Mouse (Mus musculus): Measurements from ENCODE around the gene Foxo6. TPM values are rescaled to one million over a fixed set of nuclear protein-coding genes. Genes with fewer than 3 reads are reported as not detected.

Foxo6 gene
- 0.61 and 1.0 TPM in 2 replicates for polyA plus RNA-seq (2011; ENCODE audit: insufficient read depth, insufficient read length, low read depth, missing spikeins)

- peaks cover 5% of the 10 kb centered on the region for H3K4me1 ChIP-seq (ENCODE audit: control insufficient read depth, insufficient read depth, low read length)
- no peaks in the 10 kb centered on the region for H3K36me3 ChIP-seq (ENCODE audit: control insufficient read depth, insufficient read depth, low read length, poor library complexity, severe bottlenecking)
- no peak within 1 kb of the TSS for H3K27ac ChIP-seq (ENCODE audit: insufficient read depth, low read length)
- TF ChIP-seq POLR2A (IDR thresholded peaks at IDR 0.05; ENCODE audit: insufficient read depth, low read length) = no peak
- TF ChIP-seq CTCF (IDR thresholded peaks at IDR 0.05; ENCODE audit: low read depth, low read length) = peak; percentile 66
- no peak for TF ChIP-seq EP300 (IDR thresholded peaks at IDR 0.05; ENCODE audit: insufficient read depth, low read depth, low read length)
- no peaks in the 10 kb centered on the region for H3K9me3 ChIP-seq (replicated peaks; ENCODE audit: control insufficient read depth, insufficient read depth, low read length, poor library complexity, severe bottlenecking)
- peak within 1 kb of the TSS; percentile 82 for H3K4me3 ChIP-seq (ENCODE audit: low read depth, low read length)
- peak within 1 kb of the TSS; percentile 86 for H3K9ac ChIP-seq (ENCODE audit: low read depth, poor library complexity, severe bottlenecking)
- peaks cover 11% of the 10 kb centered on the region; the same call in 1 of the 2 replicates for H3K27me3 ChIP-seq (ENCODE audit: control insufficient read depth, insufficient read depth, low read length, poor library complexity, severe bottlenecking)
Measured at GRCm38 (mm10) chr4:120287290-120288111, at the start of gene Foxo6. TSS of gene Foxo6 (minus strand) at chr4:120287349.

DNA sequence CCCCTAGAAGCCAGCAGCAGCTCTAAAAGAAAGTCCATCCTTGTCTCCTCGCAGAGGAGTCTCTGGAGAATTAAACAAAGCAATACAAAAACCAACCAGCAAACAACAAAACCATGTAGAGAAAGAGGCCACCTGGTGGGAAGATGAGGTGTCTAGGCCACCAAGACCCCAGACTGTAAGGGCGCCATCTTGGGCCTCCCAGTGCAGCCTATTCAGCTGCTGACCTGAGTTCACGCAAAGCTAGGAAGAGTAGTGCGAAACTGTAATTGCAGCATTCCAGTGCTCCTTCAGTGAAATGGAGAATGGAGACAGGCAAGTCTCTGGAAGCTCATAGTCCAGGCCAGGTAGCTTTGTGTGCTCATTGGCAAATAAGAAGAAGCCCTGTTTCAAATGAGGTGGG is 47.2 kb upstream of the Foxo6 start:
- Histone ChIP-seq H3K27me3 (ENCODE audit: control insufficient read depth, insufficient read depth, low read length, poor library complexity, severe bottlenecking) (no peaks in the 10 kb centered on the region), H3K27ac (ENCODE audit: insufficient read depth, low read length) (no peak overlapping the region), H3K36me3 (ENCODE audit: control insufficient read depth, insufficient read depth, low read length, poor library complexity, severe bottlenecking) (no peaks in the 10 kb centered on the region), H3K4me1 (ENCODE audit: control insufficient read depth, insufficient read depth, low read length) (no peaks in the 10 kb centered on the region), H3K9me3 (replicated peaks; ENCODE audit: control insufficient read depth, insufficient read depth, low read length, poor library complexity, severe bottlenecking) (no peaks in the 10 kb centered on the region), H3K4me3 (ENCODE audit: low read depth, low read length) (no peak overlapping the region), H3K9ac (ENCODE audit: low read depth, poor library complexity, severe bottlenecking) (no peak overlapping the region)
- TF ChIP-seq POLR2A (IDR thresholded peaks at IDR 0.05; ENCODE audit: insufficient read depth, low read length) (no peak), EP300 (IDR thresholded peaks at IDR 0.05; ENCODE audit: insufficient read depth, low read depth, low read length) (no peak), CTCF (IDR thresholded peaks at IDR 0.05; ENCODE audit: low read depth, low read length) (no peak)

GRCm38 (mm10) chr4:120332934-120333421 is 45.8 kb upstream of the Foxo6 start:
- H3K27ac ChIP-seq (ENCODE audit: insufficient read depth, low read length) = no peak overlapping the region
- H3K4me1 ChIP-seq (ENCODE audit: control insufficient read depth, insufficient read depth, low read length) = no peaks in the 10 kb centered on the region
- H3K4me3 ChIP-seq (ENCODE audit: low read depth, low read length) = no peak overlapping the region
- H3K27me3 ChIP-seq (ENCODE audit: control insufficient read depth, insufficient read depth, low read length, poor library complexity, severe bottlenecking) = no peaks in the 10 kb centered on the region
- no peaks in the 10 kb centered on the region for H3K36me3 ChIP-seq (ENCODE audit: control insufficient read depth, insufficient read depth, low read length, poor library complexity, severe bottlenecking)
- H3K9ac ChIP-seq (ENCODE audit: low read depth, poor library complexity, severe bottlenecking) = no peak overlapping the region
- TF ChIP-seq CTCF (IDR thresholded peaks at IDR 0.05; ENCODE audit: low read depth, low read length) = no peak
- no peak for TF ChIP-seq EP300 (IDR thresholded peaks at IDR 0.05; ENCODE audit: insufficient read depth, low read depth, low read length)
- no peak for TF ChIP-seq POLR2A (IDR thresholded peaks at IDR 0.05; ENCODE audit: insufficient read depth, low read length)
- H3K9me3 ChIP-seq (replicated peaks; ENCODE audit: control insufficient read depth, insufficient read depth, low read length, poor library complexity, severe bottlenecking) = no peaks in the 10 kb centered on the region

DNA sequence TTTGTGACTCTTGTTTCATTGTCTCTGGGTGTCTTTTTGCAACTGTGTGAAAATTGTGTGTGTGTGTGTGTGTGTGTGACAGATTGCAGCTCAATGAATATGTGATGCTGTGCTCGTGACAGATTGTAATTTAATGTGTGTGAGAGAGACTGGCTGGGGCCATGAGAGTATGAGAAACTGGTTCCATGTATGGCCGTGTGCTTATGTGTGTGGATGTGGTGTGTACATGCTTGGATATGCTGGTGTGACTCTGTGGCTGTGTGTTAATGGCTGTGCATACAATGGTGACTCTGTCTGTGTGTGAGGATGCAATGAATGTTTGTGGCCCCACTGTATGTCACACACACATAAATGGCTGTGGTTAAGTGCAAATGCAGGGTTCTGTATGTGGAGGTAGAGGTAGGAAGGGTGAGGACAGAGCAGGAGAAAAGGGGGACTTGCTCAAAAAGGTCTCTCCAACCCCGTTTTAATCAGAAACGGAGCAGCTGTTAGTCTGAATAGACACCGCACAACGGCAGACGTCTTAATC is 45.3 kb upstream of the Foxo6 start:
- TF ChIP-seq POLR2A (IDR thresholded peaks at IDR 0.05; ENCODE audit: insufficient read depth, low read length) = no peak
- no peak for TF ChIP-seq CTCF (IDR thresholded peaks at IDR 0.05; ENCODE audit: low read depth, low read length)
- no peak for TF ChIP-seq EP300 (IDR thresholded peaks at IDR 0.05; ENCODE audit: insufficient read depth, low read depth, low read length)
- H3K27me3 ChIP-seq (ENCODE audit: control insufficient read depth, insufficient read depth, low read length, poor library complexity, severe bottlenecking) = no peaks in the 10 kb centered on the region
- H3K4me1 ChIP-seq (ENCODE audit: control insufficient read depth, insufficient read depth, low read length) = no peaks in the 10 kb centered on the region
- no peak overlapping the region for H3K9ac ChIP-seq (ENCODE audit: low read depth, poor library complexity, severe bottlenecking)
- no peak overlapping the region for H3K27ac ChIP-seq (ENCODE audit: insufficient read depth, low read length)
- no peaks in the 10 kb centered on the region for H3K9me3 ChIP-seq (replicated peaks; ENCODE audit: control insufficient read depth, insufficient read depth, low read length, poor library complexity, severe bottlenecking)
- no peak overlapping the region for H3K4me3 ChIP-seq (ENCODE audit: low read depth, low read length)
- H3K36me3 ChIP-seq (ENCODE audit: control insufficient read depth, insufficient read depth, low read length, poor library complexity, severe bottlenecking) = no peaks in the 10 kb centered on the region

- Histone ChIP-seq H3K9me3 (replicated peaks; ENCODE audit: control insufficient read depth, insufficient read depth, low read length, poor library complexity, severe bottlenecking) (no peaks in the 10 kb centered on the region), H3K4me3 (ENCODE audit: low read depth, low read length) (no peak overlapping the region)
- no peak for TF ChIP-seq EP300 (IDR thresholded peaks at IDR 0.05; ENCODE audit: insufficient read depth, low read depth, low read length)
- no peak for TF ChIP-seq CTCF (IDR thresholded peaks at IDR 0.05; ENCODE audit: low read depth, low read length)
- TF ChIP-seq POLR2A (IDR thresholded peaks at IDR 0.05; ENCODE audit: insufficient read depth, low read length) = no peak
Measured at GRCm38 (mm10) chr4:120331992-120332391, 44.8 kb upstream of the Foxo6 start.

DNA sequence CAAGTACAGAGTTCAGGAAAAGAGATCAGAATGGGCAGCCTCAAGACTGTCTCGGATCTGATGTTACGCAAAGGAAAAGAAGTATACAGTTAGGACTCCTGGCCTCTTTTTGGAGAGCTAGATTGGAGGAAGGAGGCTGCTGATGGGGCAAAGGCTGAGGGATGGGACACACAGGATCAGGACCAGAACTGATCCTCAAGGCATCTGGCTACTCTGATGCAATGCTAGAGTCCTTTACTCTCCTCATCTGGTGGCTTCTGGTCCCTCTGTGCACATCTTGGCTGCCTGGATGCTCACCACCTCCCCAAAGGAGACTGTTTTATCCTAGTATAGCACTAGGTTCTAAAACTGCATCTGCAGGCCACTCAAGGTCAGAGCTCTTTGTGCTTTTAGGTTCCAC is 44.4 kb upstream of the Foxo6 start:
- H3K36me3 ChIP-seq (ENCODE audit: control insufficient read depth, insufficient read depth, low read length, poor library complexity, severe bottlenecking) = no peaks in the 10 kb centered on the region
- H3K9ac ChIP-seq (ENCODE audit: low read depth, poor library complexity, severe bottlenecking) = no peak overlapping the region
- no peaks in the 10 kb centered on the region for H3K27me3 ChIP-seq (ENCODE audit: control insufficient read depth, insufficient read depth, low read length, poor library complexity, severe bottlenecking)
- no peaks in the 10 kb centered on the region for H3K4me1 ChIP-seq (ENCODE audit: control insufficient read depth, insufficient read depth, low read length)
- H3K4me3 ChIP-seq (ENCODE audit: low read depth, low read length) = no peak overlapping the region
- no peak overlapping the region for H3K27ac ChIP-seq (ENCODE audit: insufficient read depth, low read length)
- no peaks in the 10 kb centered on the region for H3K9me3 ChIP-seq (replicated peaks; ENCODE audit: control insufficient read depth, insufficient read depth, low read length, poor library complexity, severe bottlenecking)
- no peak for TF ChIP-seq POLR2A (IDR thresholded peaks at IDR 0.05; ENCODE audit: insufficient read depth, low read length)
- no peak for TF ChIP-seq CTCF (IDR thresholded peaks at IDR 0.05; ENCODE audit: low read depth, low read length)
- TF ChIP-seq EP300 (IDR thresholded peaks at IDR 0.05; ENCODE audit: insufficient read depth, low read depth, low read length) = no peak

More at GRCm38 (mm10) chr4:120331992-120332391, 44.8 kb upstream of the Foxo6 start:
- no peaks in the 10 kb centered on the region for H3K4me1 ChIP-seq (ENCODE audit: control insufficient read depth, insufficient read depth, low read length)
- no peaks in the 10 kb centered on the region for H3K36me3 ChIP-seq (ENCODE audit: control insufficient read depth, insufficient read depth, low read length, poor library complexity, severe bottlenecking)
- H3K27ac ChIP-seq (ENCODE audit: insufficient read depth, low read length) = no peak overlapping the region
- H3K9ac ChIP-seq (ENCODE audit: low read depth, poor library complexity, severe bottlenecking) = no peak overlapping the region
- H3K27me3 ChIP-seq (ENCODE audit: control insufficient read depth, insufficient read depth, low read length, poor library complexity, severe bottlenecking) = no peaks in the 10 kb centered on the region
